Mouse (Mus musculus) ES-E14 (cell line): ENCODE data around the gene Grik5.

Experiments
- CHD2 ChIP-seq: IDR thresholded peaks from 2 replicates; pipeline ENCODE4 v1.6.1; 2014; ENCODE audit warnings: mild to moderate bottlenecking, low read depth, low read length, inconsistent platforms
- ZC3H11A ChIP-seq: IDR thresholded peaks from 2 replicates; pipeline ENCODE4 v1.6.1; 2012; ENCODE audit warnings: low read depth, mild to moderate bottlenecking, inconsistent platforms, low read length, borderline replicate concordance

DNA sequence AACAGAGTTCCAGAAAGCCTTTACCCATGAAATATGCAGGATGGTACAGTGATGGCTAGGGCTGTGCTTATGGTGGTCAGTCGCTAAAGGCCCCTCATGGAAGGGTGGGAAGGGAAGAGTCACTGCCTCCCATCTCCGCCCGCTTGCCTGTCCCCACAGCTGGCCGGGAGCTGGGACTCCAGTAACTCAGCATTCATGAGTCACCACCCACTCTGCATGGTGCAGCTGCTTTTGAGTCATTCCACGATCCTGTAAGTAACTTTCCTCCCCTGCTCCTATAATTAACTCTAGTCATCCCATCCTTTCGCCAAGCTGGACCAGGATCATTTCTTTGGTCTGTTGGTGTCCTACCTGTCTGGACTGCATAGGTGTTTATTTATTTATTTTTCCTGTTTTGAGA lies 79.1 kb downstream of the Grik5 start:
- no peak for TF ChIP-seq ZC3H11A
- TF ChIP-seq CHD2: no peak
